Mouse (Mus musculus) neural tube, embryonic 14.5 days (tissue): ENCODE measurements around the gene Glycam1. TPM values are rescaled to one million over a fixed set of nuclear protein-coding genes. Genes with fewer than 3 reads are reported as not detected.

Source experiments
- ATAC-seq: fragments of 200-750 bp; cut with Nextera tagmentation; 2 replicates; pipeline ENCODE4 v1.8.0; 2017; ENCODE audit warnings: low read depth, mild to moderate bottlenecking, moderate TSS enrichment, moderate library complexity
- H3K27ac ChIP-seq: fragments of 300-500 bp; sonication (generic); 2 replicates; pipeline ENCODE4 v1.5.1; 2014; ENCODE audit warnings: low read depth, mild to moderate bottlenecking, control low read depth, low read length, moderate library complexity, mixed read lengths
- H3K27me3 ChIP-seq: fragments of 300-500 bp; sonication (generic); 2 replicates; pipeline ENCODE4 v1.6.1; 2014; ENCODE audit warnings: low read length; ENCODE audit not compliant: control insufficient read depth, insufficient read depth
- H3K36me3 ChIP-seq: fragments of 300-500 bp; sonication (generic); 2 replicates; pipeline ENCODE4 v1.6.1; 2014; ENCODE audit warnings: low read length, mixed read lengths; ENCODE audit not compliant: control insufficient read depth, insufficient read depth
- H3K4me1 ChIP-seq: fragments of 300-500 bp; sonication (generic); 2 replicates; pipeline ENCODE4 v1.6.1; 2014; ENCODE audit warnings: low read length; ENCODE audit not compliant: control insufficient read depth, insufficient read depth
- H3K4me2 ChIP-seq: fragments of 300-500 bp; sonication (generic); 2 replicates; pipeline ENCODE4 v1.6.1; 2014; ENCODE audit warnings: mild to moderate bottlenecking, low read depth, low read length, control low read depth
- H3K4me3 ChIP-seq: fragments of 300-500 bp; sonication (generic); 2 replicates; pipeline ENCODE4 v1.5.1; 2014; ENCODE audit warnings: low read depth, low read length, control low read depth, mixed read lengths
- H3K9ac ChIP-seq: fragments of 300-500 bp; sonication (generic); replicated peaks from 2 replicates; pipeline ENCODE4 v1.6.1; 2014; ENCODE audit warnings: low read depth, mild to moderate bottlenecking, control low read depth, low read length, mixed read lengths
- H3K9me3 ChIP-seq: fragments of 300-500 bp; sonication (generic); 2 replicates; pipeline ENCODE4 v1.6.1; 2016; ENCODE audit warnings: low read length; ENCODE audit not compliant: control insufficient read depth
- WGBS: fragments of 180-500 bp; shearing (Covaris S2); extraction: QIAGEN DNeasy Blood & Tissue Kit; methylation state at CpG from one replicate; pipeline ENCODE4 v1.1.7; 2014; 5-methylcytosine and 5-hydroxymethylcytosine counted together
- polyA plus RNA-seq: library from polyadenylated mRNA; unstranded; fragments of >200 nt; fragmentation: Nextera tagmentation; extraction: Ambion mirVana; gene quantifications from 2 replicates; pipeline ENCODE4 v1.2.1, GENCODE M21; 2014

The Glycam1 gene
- polyA plus RNA-seq, 1 experiment from 2014 or later: not detected

- Histone ChIP-seq H3K9me3 (no peaks in the 10 kb centered on the region), H3K4me2 (no peak overlapping the region), H3K4me1 (no peaks in the 10 kb centered on the region), H3K9ac (no peak overlapping the region), H3K27ac (no peak overlapping the region), H3K4me3 (no peak overlapping the region), H3K36me3 (no peaks in the 10 kb centered on the region), H3K27me3 (no peaks in the 10 kb centered on the region)
- ATAC-seq: no peak
These were observed 22.4 kb downstream of the Glycam1 start for GRCm38 (mm10) chr15:103542526-103542925.

- H3K9me3 ChIP-seq: no peaks in the 10 kb centered on the region
- no peak overlapping the region for H3K4me2 ChIP-seq
- H3K36me3 ChIP-seq: no peaks in the 10 kb centered on the region
- peaks cover 5% of the 10 kb centered on the region; the same call in 1 of the 2 replicates for H3K4me1 ChIP-seq
- no peak overlapping the region for H3K4me3 ChIP-seq
- no peaks in the 10 kb centered on the region for H3K27me3 ChIP-seq
- H3K9ac ChIP-seq: no peak overlapping the region
- no peak for ATAC-seq
- WGBS: 50% methylated on average over 1 of the region's 1 CpGs
- no peak overlapping the region for H3K27ac ChIP-seq
These were observed 24.2 kb downstream of the Glycam1 start for GRCm38 (mm10) chr15:103540646-103541045.

GRCm38 (mm10) chr15:103539259-103539658 is 25.6 kb downstream of the Glycam1 start:
- H3K27me3 ChIP-seq: no peaks in the 10 kb centered on the region
- H3K9me3 ChIP-seq: no peaks in the 10 kb centered on the region
- H3K4me1 ChIP-seq: peaks cover 5% of the 10 kb centered on the region; the same call in 1 of the 2 replicates
- H3K27ac ChIP-seq: no peak overlapping the region
- no peak overlapping the region for H3K4me3 ChIP-seq
- no peak overlapping the region for H3K9ac ChIP-seq
- no peak overlapping the region for H3K4me2 ChIP-seq
- WGBS: 39% methylated on average over 2 of the region's 2 CpGs
- ATAC-seq: no peak
- H3K36me3 ChIP-seq: no peaks in the 10 kb centered on the region

GRCm38 (mm10) chr15:103537822-103538213 is 27.1 kb downstream of the Glycam1 start, which contains the start of gene Ppp1r1a:
Ppp1r1a (minus strand) TSS chr15:103538003.
- ATAC-seq: peak; percentile 92
- peaks cover 5% of the 10 kb centered on the region; the same call in 1 of the 2 replicates for H3K4me1 ChIP-seq
- no peaks in the 10 kb centered on the region for H3K27me3 ChIP-seq
- no peaks in the 10 kb centered on the region for H3K36me3 ChIP-seq
- H3K9ac ChIP-seq: peak within 1 kb of the TSS; percentile 78
- H3K9me3 ChIP-seq: no peaks in the 10 kb centered on the region
- peak within 1 kb of the TSS; percentile 60 for H3K27ac ChIP-seq
- peak within 1 kb of the TSS; percentile 76 for H3K4me3 ChIP-seq
- peak within 1 kb of the TSS; percentile 81 for H3K4me2 ChIP-seq
- WGBS: under 1% methylated on average over 36 of the region's 36 CpGs

GRCm38 (mm10) chr15:103537011-103537821 is 27.7 kb downstream of the Glycam1 start:
- Histone ChIP-seq H3K27ac (peak overlapping the region; percentile 60), H3K9ac (peak overlapping the region; percentile 78), H3K27me3 (no peaks in the 10 kb centered on the region), H3K4me3 (peak overlapping the region; percentile 76), H3K9me3 (no peaks in the 10 kb centered on the region), H3K36me3 (no peaks in the 10 kb centered on the region), H3K4me1 (peaks cover 5% of the 10 kb centered on the region; the same call in 1 of the 2 replicates), H3K4me2 (peak overlapping the region; percentile 81)
- WGBS: 1% methylated on average over 34 of the region's 37 CpGs
- ATAC-seq: peak; percentile 63

GRCm38 (mm10) chr15:103536456-103536855 is 28.4 kb downstream of the Glycam1 start:
- 35% methylated on average over 2 of the region's 2 CpGs for WGBS
- no peak for ATAC-seq
- Histone ChIP-seq H3K9ac (peak overlapping the region; percentile 78; the same call in 1 of the 2 replicates), H3K27ac (peak overlapping the region; percentile 0; the same call in 1 of the 2 replicates), H3K27me3 (no peaks in the 10 kb centered on the region), H3K4me1 (peaks cover 5% of the 10 kb centered on the region; the same call in 1 of the 2 replicates), H3K4me3 (peak overlapping the region; percentile 76), H3K4me2 (peak overlapping the region; percentile 81), H3K36me3 (no peaks in the 10 kb centered on the region), H3K9me3 (no peaks in the 10 kb centered on the region)

- ATAC-seq: no peak
- no peak overlapping the region for H3K9ac ChIP-seq
- H3K4me3 ChIP-seq: no peak overlapping the region
- no peak overlapping the region for H3K4me2 ChIP-seq
- H3K9me3 ChIP-seq: no peaks in the 10 kb centered on the region
- WGBS: 50% methylated on average over 1 of the region's 1 CpGs
- H3K4me1 ChIP-seq: peaks cover 5% of the 10 kb centered on the region; the same call in 1 of the 2 replicates
- H3K27ac ChIP-seq: no peak overlapping the region
- H3K36me3 ChIP-seq: no peaks in the 10 kb centered on the region
- H3K27me3 ChIP-seq: no peaks in the 10 kb centered on the region
These were observed 29.1 kb downstream of the Glycam1 start for GRCm38 (mm10) chr15:103535786-103536185.

- peaks cover 5% of the 10 kb centered on the region; the same call in 1 of the 2 replicates for H3K4me1 ChIP-seq
- 88% methylated on average over 2 of the region's 2 CpGs for WGBS
These were observed 29.9 kb downstream of the Glycam1 start for GRCm38 (mm10) chr15:103535030-103535429.

GRCm38 (mm10) chr15:103534054-103534620 is 30.7 kb downstream of the Glycam1 start:
- ATAC-seq: no peak
- no peak overlapping the region for H3K4me2 ChIP-seq
- peaks cover 5% of the 10 kb centered on the region; the same call in 1 of the 2 replicates for H3K4me1 ChIP-seq
- no peak overlapping the region for H3K4me3 ChIP-seq
- H3K9ac ChIP-seq: no peak overlapping the region
- no peaks in the 10 kb centered on the region for H3K36me3 ChIP-seq
- WGBS: 84% methylated on average over 7 of the region's 7 CpGs
- no peaks in the 10 kb centered on the region for H3K9me3 ChIP-seq
- H3K27ac ChIP-seq: no peak overlapping the region
- no peaks in the 10 kb centered on the region for H3K27me3 ChIP-seq

More at GRCm38 (mm10) chr15:103535030-103535429, 29.9 kb downstream of the Glycam1 start:
- Histone ChIP-seq H3K27me3 (no peaks in the 10 kb centered on the region), H3K4me2 (no peak overlapping the region), H3K27ac (no peak overlapping the region), H3K36me3 (no peaks in the 10 kb centered on the region), H3K4me3 (no peak overlapping the region), H3K9me3 (no peaks in the 10 kb centered on the region), H3K9ac (no peak overlapping the region)
- ATAC-seq: no peak
